Mouse (Mus musculus) embryonic facial prominence, embryonic 11.5 days (tissue): Measurements from ENCODE around the gene Cygb. TPM values are rescaled to one million over a fixed set of nuclear protein-coding genes. Genes with fewer than 3 reads are reported as not detected.
A peak's percentile ranks its signal among the peaks of the same experiment; 100 is the strongest.

Source experiments
- ATAC-seq: fragments of 200-750 bp; cut with Nextera tagmentation; replicated peaks from 2 replicates; pipeline ENCODE4 v1.8.0; 2017; ENCODE audit warnings: low read depth; ENCODE audit not compliant: insufficient number of reproducible peaks, low FRiP score, low TSS enrichment
- DNase-seq: peaks from one replicate; pipeline ENCODE4 v3.0.0-alpha.2; 2015; ENCODE audit warnings: low spot score
- H3K27ac ChIP-seq: fragments of 300-500 bp; sonication (generic); replicated peaks from 2 replicates; pipeline ENCODE4 v1.5.1; 2014; ENCODE audit warnings: mild to moderate bottlenecking, low read depth, low read length, control low read depth
- H3K27me3 ChIP-seq: fragments of 300-500 bp; sonication (generic); 2 replicates; pipeline ENCODE4 v1.6.1; 2014; ENCODE audit warnings: mild to moderate bottlenecking, low read length, moderate library complexity, mixed read lengths; ENCODE audit not compliant: control insufficient read depth, insufficient read depth
- H3K36me3 ChIP-seq: fragments of 300-500 bp; sonication (generic); replicated peaks from 2 replicates; pipeline ENCODE4 v1.6.1; 2014; ENCODE audit warnings: low read depth, mild to moderate bottlenecking, low read length, moderate library complexity, mixed read lengths; ENCODE audit not compliant: control insufficient read depth, insufficient read depth
- H3K4me1 ChIP-seq: fragments of 300-500 bp; sonication (generic); 2 replicates; pipeline ENCODE4 v1.6.1; 2014; ENCODE audit warnings: low read length, mixed read lengths; ENCODE audit not compliant: control insufficient read depth, insufficient read depth
- H3K4me2 ChIP-seq: fragments of 300-500 bp; sonication (generic); 2 replicates; pipeline ENCODE4 v1.6.1; 2014; ENCODE audit warnings: low read depth, mild to moderate bottlenecking, control low read depth, low read length, moderate library complexity
- H3K4me3 ChIP-seq: fragments of 300-500 bp; sonication (generic); 2 replicates; pipeline ENCODE4 v1.5.1; 2014; ENCODE audit warnings: low read depth, low read length, control low read depth
- H3K9ac ChIP-seq: fragments of 300-500 bp; sonication (generic); replicated peaks from 2 replicates; pipeline ENCODE4 v1.6.1; 2014; ENCODE audit warnings: mild to moderate bottlenecking, control low read depth, low read length
- H3K9me3 ChIP-seq: fragments of 300-500 bp; sonication (generic); replicated peaks from 2 replicates; pipeline ENCODE4 v1.6.1; 2016; ENCODE audit warnings: mild to moderate bottlenecking, low read length, inconsistent platforms, mixed read lengths; ENCODE audit not compliant: control insufficient read depth
- WGBS: fragments of 180-500 bp; shearing (Covaris S2); extraction: QIAGEN DNeasy Blood & Tissue Kit; methylation state at CpG from one replicate; pipeline ENCODE4 v1.1.7; 2014; 5-methylcytosine and 5-hydroxymethylcytosine counted together
- polyA plus RNA-seq: library from polyadenylated mRNA; unstranded; fragments of >200 nt; fragmentation: Nextera tagmentation; extraction: Ambion mirVana; gene quantifications from 2 replicates; pipeline ENCODE4 v1.2.1, GENCODE M21; 2014

Gene Cygb
- polyA plus RNA-seq, 1 experiment from 2014 or later: 3.5 TPM

DNA sequence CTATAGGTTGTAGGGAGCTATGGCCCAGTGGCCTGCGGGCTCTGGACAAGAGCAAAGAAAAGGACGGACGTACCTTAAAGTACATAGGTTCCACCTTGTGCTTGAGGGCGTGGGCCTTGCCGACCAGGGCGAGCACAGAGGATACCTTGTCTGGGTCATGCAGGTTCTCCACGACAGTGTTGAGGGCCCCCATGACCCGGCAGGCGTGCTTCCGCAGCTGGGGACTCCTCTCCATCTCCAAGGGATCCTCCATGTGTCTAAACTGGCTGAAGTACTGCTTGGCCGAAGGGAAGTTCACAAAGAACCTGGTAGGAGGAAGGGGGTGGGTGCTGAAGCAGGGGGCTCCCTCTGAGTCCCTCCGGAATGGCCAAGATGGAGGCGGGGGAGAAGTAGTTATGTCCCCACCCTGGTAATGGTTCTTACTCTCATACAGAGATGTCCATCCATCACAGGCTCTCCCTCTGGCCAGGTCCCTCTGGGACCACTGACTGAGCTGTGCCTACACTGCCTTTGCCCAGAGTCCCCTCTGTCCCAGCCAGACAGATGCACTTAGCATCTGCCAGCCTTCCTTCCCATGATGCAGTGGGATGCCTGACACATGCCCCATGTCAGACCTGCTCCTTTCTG lies 4.3 kb downstream of the Cygb start:
- H3K4me1 ChIP-seq: peaks cover 20% of the 10 kb centered on the region
- H3K4me2 ChIP-seq: no peak overlapping the region
- H3K4me3 ChIP-seq: no peak overlapping the region
- ATAC-seq (no peak), DNase-seq (no peak)
- no peak overlapping the region for H3K9ac ChIP-seq
- 85% methylated on average over 13 of the region's 13 CpGs for WGBS
- peaks cover 16% of the 10 kb centered on the region for H3K27me3 ChIP-seq
- H3K36me3 ChIP-seq: no peaks in the 10 kb centered on the region
- H3K27ac ChIP-seq: no peak overlapping the region
- H3K9me3 ChIP-seq: no peaks in the 10 kb centered on the region

DNA sequence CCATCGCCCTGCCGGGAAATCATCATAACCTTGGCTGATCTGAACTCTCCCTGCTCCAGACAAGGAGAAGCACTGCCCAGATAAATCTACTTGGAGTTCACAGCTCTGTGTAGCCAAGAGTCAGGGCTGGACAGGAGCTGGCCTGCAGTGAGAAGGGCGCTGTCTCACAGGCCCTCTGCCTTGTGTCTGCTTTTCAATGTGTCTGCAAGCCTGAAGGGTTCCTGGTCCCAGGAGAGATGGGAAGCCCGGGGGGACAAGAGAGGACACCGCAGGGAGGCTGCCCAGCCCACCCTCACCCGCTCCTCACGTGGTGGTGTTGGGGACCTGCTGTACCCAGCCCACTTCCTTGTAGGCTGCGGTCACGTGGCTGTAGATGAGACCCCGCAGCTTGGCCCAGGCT lies 5.1 kb downstream of the Cygb start:
- Histone ChIP-seq H3K4me2 (no peak overlapping the region), H3K27ac (no peak overlapping the region), H3K36me3 (no peaks in the 10 kb centered on the region), H3K4me3 (no peak overlapping the region), H3K27me3 (peaks cover 10% of the 10 kb centered on the region), H3K9me3 (no peaks in the 10 kb centered on the region), H3K9ac (peak overlapping the region; percentile 43), H3K4me1 (peaks cover 28% of the 10 kb centered on the region)
- no peak for DNase-seq
- 59% methylated on average over 10 of the region's 10 CpGs for WGBS
- ATAC-seq: no peak

DNA sequence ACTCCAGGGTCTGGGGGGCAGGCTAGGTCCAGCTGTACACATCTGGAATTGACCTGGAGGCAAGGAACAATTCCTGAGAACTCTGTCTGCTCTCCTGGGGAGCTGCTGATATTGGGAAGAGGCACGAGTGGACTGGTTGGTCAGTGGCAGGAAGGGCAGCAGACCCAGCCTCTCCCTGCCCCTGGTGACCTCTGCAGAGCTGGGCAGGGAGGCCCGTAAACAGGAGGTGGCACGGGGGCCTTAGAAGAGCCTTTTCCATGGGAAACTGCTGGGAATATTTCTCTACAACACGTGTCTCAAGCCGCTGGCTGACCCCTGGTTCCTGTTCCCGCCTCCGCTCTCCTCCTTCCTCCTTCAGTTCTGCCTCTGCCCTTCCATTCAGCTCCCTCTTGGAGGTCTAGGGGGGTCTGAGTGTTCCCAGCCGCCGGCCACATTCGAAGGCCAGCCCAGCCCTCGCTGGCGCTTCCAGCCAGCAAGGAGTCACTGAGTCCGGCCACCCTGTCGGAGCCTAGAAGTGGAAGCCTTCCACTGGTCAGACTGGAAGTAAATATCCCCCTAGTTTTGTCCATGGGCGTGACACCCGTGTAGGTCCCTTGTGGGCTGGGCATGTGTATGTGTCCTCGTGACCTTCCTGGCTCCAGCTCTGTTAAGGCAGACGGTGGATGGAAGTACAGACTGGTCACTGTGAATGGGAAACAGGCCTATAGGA lies 5.7 kb downstream of the Cygb start:
- Histone ChIP-seq H3K36me3 (no peaks in the 10 kb centered on the region), H3K4me1 (peaks cover 31% of the 10 kb centered on the region), H3K27me3 (peaks cover 8% of the 10 kb centered on the region), H3K4me3 (no peak overlapping the region), H3K4me2 (peak overlapping the region; percentile 4), H3K9me3 (no peaks in the 10 kb centered on the region), H3K9ac (peak overlapping the region; percentile 43), H3K27ac (peak overlapping the region; percentile 59; the same call in 1 of the 2 replicates)
- WGBS: 30% methylated on average over 18 of the region's 18 CpGs
- DNase-seq (no peak), ATAC-seq (no peak)

DNA sequence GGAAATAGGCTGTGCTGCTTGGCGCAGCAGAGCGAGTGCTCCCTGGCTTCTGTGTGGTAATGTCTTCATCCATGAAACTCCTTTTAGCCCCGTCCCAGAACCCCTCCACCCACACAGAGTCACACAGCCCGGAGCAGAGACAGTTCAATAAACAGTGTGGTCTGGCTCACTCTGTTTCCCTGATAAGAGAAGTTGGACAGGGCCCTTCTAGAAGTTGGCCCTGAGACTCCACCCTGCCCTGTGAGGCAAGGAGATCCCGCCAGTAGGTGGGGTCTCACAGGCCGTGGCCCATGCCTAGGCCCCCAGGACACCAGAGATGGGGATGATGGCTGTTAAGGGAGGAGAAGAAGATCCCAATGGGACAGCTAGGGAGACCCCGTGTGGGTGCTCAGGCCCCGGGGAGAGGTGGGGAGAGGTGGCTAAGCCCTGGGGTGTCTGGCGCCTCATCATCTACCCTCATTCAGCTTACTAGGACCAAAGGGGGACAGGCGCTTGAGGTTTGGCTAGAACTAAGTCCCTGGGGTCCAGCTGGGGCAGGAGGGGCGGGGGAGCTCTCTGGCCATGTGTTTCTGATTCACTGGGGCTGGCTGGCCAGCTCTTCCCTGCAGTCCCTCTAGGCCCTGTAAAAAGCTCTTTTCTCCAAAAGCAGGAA lies 6.6 kb downstream of the Cygb start:
- Histone ChIP-seq H3K4me3 (no peak overlapping the region), H3K4me1 (peaks cover 31% of the 10 kb centered on the region)
- no peak for ATAC-seq

DNA sequence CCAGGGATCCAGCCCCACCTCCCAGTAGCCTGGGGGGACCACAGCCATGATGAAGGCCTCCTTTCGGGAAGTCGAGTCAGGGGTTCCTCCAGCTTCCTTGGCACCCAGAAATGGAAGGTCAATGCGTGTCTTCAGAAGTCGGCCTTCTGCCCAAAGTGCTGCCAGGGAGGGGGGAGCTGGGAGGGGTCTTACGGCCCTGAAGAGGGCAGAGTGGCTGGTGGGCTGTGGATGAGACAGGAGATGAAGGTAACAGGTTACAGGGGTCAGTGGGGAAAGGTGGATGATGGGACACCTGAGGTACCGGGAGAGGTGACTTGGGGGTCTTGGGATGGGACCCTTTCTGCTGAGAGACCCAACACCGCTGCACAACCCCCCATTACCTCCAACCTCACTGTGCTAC lies 7.3 kb downstream of the Cygb start:
- Histone ChIP-seq H3K27me3 (no peaks in the 10 kb centered on the region), H3K9ac (no peak overlapping the region), H3K4me3 (no peak overlapping the region), H3K27ac (peak overlapping the region; percentile 73; the same call in 1 of the 2 replicates), H3K9me3 (no peaks in the 10 kb centered on the region), H3K4me1 (peaks cover 31% of the 10 kb centered on the region), H3K4me2 (no peak overlapping the region), H3K36me3 (no peaks in the 10 kb centered on the region)
- DNase-seq: no peak
- ATAC-seq: no peak
- WGBS: 74% methylated on average over 7 of the region's 7 CpGs

More for the DNA sequence above, 6.6 kb downstream of the Cygb start:
- Histone ChIP-seq H3K36me3 (no peaks in the 10 kb centered on the region), H3K9ac (peak overlapping the region; percentile 22; the same call in 1 of the 2 replicates), H3K9me3 (no peaks in the 10 kb centered on the region), H3K27me3 (peaks cover under 1% of the 10 kb centered on the region; the same call in 1 of the 2 replicates), H3K27ac (peak overlapping the region; percentile 73), H3K4me2 (no peak overlapping the region)
- 43% methylated on average over 11 of the region's 11 CpGs for WGBS
- peak; percentile 77 for DNase-seq

DNA sequence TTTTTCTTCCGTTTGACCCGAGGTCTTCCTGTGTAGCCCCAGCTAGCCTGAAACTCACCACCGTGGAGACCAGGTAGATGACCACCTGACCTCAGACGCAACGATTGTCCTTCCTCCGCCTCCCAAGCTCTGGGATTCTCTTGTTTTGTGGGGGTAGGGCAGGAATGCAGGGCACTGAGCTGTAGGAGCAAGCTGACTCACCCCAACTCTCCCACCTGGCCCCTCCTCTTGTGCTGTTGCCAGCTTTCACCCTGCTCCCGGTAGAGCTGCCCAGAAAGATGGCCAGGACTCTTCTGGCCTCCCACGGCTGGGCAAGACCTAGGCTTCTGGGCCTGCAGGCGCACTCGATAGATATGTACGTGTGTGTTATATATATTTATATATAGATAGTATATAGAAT lies 8.0 kb downstream of the Cygb start:
- WGBS: 46% methylated on average over 11 of the region's 11 CpGs

DNA sequence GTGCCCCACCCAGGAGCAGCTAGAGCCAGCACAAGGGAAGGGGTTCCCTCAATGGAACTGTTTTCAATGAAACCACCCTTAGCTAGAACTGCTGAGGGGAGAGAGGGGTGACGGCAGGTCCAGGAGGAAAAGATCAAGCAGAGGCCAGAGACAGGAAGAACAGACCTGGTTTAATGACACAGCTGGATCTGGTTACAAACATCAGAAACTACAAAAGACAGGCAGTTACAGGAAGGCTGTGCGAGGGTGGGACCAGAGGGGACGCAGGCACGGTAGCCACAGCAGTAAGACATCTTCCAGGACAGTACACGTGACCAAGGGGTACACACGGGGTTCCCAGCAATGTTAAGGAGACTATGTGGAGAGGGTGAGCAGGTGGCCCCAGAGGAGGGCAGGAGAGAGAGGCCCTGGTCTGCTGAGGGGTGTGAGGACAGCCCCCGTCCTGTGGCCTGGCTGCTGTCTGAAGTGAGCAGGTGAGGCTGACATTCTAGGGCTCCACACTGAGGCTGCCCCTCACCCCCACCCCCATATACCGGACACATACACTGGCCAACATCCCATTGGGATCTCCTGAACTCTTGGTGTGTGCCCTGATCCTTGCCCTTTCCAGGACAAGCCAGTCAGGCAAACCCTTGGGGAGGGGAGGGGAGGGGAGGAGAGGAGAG lies 8.5 kb downstream of the Cygb start:
- no peak overlapping the region for H3K9ac ChIP-seq
- no peak for ATAC-seq
- H3K4me3 ChIP-seq: no peak overlapping the region
- H3K27me3 ChIP-seq: no peaks in the 10 kb centered on the region
- no peaks in the 10 kb centered on the region for H3K36me3 ChIP-seq
- DNase-seq: peak; percentile 72
- 17% methylated on average over 8 of the region's 8 CpGs for WGBS
- no peak overlapping the region for H3K27ac ChIP-seq
- no peak overlapping the region for H3K4me2 ChIP-seq
- H3K4me1 ChIP-seq: peaks cover 31% of the 10 kb centered on the region
- no peaks in the 10 kb centered on the region for H3K9me3 ChIP-seq

More for the DNA sequence above, 8.0 kb downstream of the Cygb start:
- H3K4me2 ChIP-seq: no peak overlapping the region
- peaks cover 31% of the 10 kb centered on the region for H3K4me1 ChIP-seq
- ATAC-seq (no peak), DNase-seq (no peak)
- H3K9ac ChIP-seq: no peak overlapping the region
- no peak overlapping the region for H3K27ac ChIP-seq
- H3K36me3 ChIP-seq: no peaks in the 10 kb centered on the region
- no peaks in the 10 kb centered on the region for H3K27me3 ChIP-seq
- no peaks in the 10 kb centered on the region for H3K9me3 ChIP-seq
- no peak overlapping the region for H3K4me3 ChIP-seq
